Mouse (Mus musculus) left cerebral cortex, adult 18-20 months (tissue): ENCODE data around the gene Atrn. TPM values are rescaled to one million over a fixed set of nuclear protein-coding genes. Genes with fewer than 3 reads are reported as not detected.

Source experiments
- DNase-seq, 2 experiments: peaks; one replicate each; pipeline ENCODE4 v3.0.0; 2021 to 2022; ENCODE audit warnings: low spot score in 2 of 2, mixed read lengths in 1 of 2
- microRNA-seq, 2 experiments: library from miRNA; unstranded; fragments of <30 nt; microRNA quantifications; one replicate each; pipeline ENCODE4 v1.2.0; 2021
- total RNA-seq, 2 experiments: library from RNA; stranded (reverse); gene quantifications; 2 replicates each; pipeline ENCODE4 v1.2.3; 2021

The Atrn gene
- total RNA-seq, 2 experiments from 2014 or later, result 109 to 110 TPM

- DNase-seq, result no peak
Measured at GRCm38 (mm10) chr2:131067481-131067880, 161.2 kb downstream of the Atrn start.

- DNase-seq, result no peak
Measured at GRCm38 (mm10) chr2:131072536-131072935, 166.2 kb downstream of the Atrn start.

Small RNAs within 50 kb of the gene (microRNA-seq; reads per million reads assigned to microRNA genes)
- gene Mir6973b, result 0 to 0.42 reads per million in 2 experiments

Other genes starting within 250 kb of the Atrn start
- 100 to 1,000 TPM; 102 to 109 TPM for gene Ddrgk1, start 241.8 kb upstream of the Atrn start, total RNA-seq
- gene Itpa, start 238.9 kb upstream of the Atrn start, total RNA-seq, result 10 to 100 TPM; 34.9 to 38.2 TPM
- gene Slc4a11, start 209.0 kb upstream of the Atrn start, total RNA-seq, result 1 to 10 TPM; 2.1 to 4.4 TPM
- gene 4930402H24Rik, start 89 bp upstream of the Atrn start, total RNA-seq, result 10 to 100 TPM; 68.4 to 68.5 TPM
- gene Gfra4, start 136.6 kb downstream of the Atrn start, total RNA-seq, result 10 to 100 TPM; 53.4 to 58.4 TPM
- 10 to 100 TPM in 1 of 2 experiments, 1 to 10 TPM in 1; 6.4 to 12.4 TPM for gene Adam33, start 157.3 kb downstream of the Atrn start, total RNA-seq
- gene Siglec1, start 180.3 kb downstream of the Atrn start, total RNA-seq, result under 1 TPM; 0.53 to 0.80 TPM
- gene Hspa12b, start 220.8 kb downstream of the Atrn start, total RNA-seq, result 10 to 100 TPM in 1 of 2 experiments, 1 to 10 TPM in 1; 8.4 to 10.2 TPM
- gene Gm11037, start 227.0 kb downstream of the Atrn start, total RNA-seq, result not detected